Mouse (Mus musculus) thymus, postnatal 36 days (tissue): ENCODE data around the gene Tsc22d3.

Experiments used
- DNase-seq, 2 experiments: peaks; one replicate each; pipeline ENCODE4 v3.0.0; 2022; ENCODE audit warnings: mixed read lengths in 2 of 2

Gene Tsc22d3

DNA sequence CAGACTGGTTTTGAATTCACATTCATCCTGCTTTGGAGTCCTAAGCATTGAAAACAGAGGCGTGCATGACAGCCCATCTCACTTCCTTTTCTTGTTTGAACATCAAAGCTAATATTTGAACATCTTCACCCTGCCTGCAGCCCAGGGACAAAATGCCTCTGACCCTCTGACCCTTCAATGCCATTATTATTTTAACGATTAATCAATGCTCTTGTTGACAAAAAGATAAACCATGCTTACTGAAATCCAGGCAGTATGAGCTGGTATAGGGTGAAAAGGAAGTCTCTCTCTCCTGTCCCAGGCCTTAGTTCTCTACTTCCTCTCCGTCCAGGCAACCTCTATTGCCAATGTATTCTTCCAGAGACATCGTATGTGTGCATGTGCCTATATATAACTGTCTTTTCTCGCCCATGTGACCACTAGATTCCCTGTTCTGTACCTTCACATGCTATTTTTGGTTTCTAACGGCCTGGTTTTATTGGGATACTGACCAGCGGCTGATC is 106.9 kb downstream of the Tsc22d3 start:
- DNase-seq: no peak

- DNase-seq: peak; percentile 28 to 42
Observed at GRCm38 (mm10) chrX:140491884-140492571, 108.4 kb downstream of the Tsc22d3 start.

GRCm38 (mm10) chrX:140490203-140490602 is 110.3 kb downstream of the Tsc22d3 start:
- DNase-seq: no peak
